Mouse (Mus musculus): Measurements from ENCODE around the gene Hmbs.
A peak's percentile ranks its signal among the peaks of the same experiment; 100 is the strongest.
"Not testable (repeated sequence)": the region's sequence is repeated elsewhere in the genome, so short reads cannot be mapped to it uniquely, and the experiment has no call there.

Hmbs gene

DNA sequence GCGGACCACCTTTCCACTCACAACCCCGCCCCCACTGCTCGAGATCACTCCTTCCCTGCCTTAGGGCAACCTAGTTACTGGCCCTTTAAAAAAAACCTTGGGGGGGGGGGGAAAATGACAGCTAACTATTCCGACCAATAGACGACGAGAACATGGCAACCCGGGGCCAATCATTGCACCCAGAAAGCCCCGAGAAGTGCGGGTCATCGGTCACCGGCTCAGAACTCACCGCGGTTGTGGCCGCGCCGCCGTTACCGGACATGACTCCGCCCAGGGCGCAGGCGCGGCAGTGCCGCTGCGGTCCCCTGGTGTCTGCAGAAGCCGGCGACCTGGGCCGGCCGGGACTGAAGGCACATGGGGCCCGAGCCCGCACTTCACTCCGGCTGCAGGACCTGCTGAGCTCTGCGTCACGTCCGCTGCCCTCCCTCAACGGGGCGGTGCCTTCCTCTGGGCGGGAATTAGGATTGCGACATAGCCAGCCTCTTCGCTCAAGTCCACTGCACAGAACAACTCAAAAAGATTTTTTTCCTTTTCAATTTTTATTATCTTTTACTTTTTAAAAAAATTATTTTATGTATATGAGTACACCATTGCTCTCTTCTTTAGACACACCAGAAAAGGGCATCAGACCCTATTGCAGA is at the start of gene Hmbs:
Gene Hmbs, minus strand, starts transcription at position 448 of the 641 bp plus-strand sequence.
- peak; percentile 93 to 94 for DNase-seq (ENCODE audit: low spot score in 2 of 2)

DNA sequence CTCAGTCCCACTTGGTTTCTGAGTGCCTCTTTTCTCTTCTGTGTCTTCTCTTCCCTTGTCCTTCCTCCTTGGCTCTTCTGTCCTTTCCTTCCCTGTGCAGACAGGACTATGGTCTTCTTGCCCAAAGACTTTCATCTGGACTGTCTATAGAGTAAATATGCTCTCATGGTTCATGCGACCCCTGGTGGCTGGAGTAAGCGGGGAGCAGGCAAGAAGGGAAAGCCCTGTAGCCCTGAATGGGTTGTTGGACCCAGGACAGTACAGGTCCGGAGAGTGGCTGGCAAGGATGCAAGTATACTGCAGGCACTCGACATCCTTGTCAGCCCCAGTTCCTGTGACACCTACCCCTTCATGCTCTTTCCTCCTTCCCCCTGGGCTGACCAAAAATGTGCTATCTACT is 47.4 kb upstream of the Hmbs start:
- DNase-seq (ENCODE audit: low spot score in 2 of 2): peak in 1 of 2 experiments; percentile 57

- DNase-seq (ENCODE audit: low spot score in 2 of 2): no peak
These were observed 45.2 kb upstream of the Hmbs start for GRCm38 (mm10) chr9:44389273-44389672.

GRCm38 (mm10) chr9:44387221-44387620 is 43.2 kb upstream of the Hmbs start:
- DNase-seq (ENCODE audit: low spot score in 2 of 2): no peak

- DNase-seq (ENCODE audit: low spot score in 2 of 2): no peak
These were observed 40.6 kb upstream of the Hmbs start for GRCm38 (mm10) chr9:44384596-44384995.

DNA sequence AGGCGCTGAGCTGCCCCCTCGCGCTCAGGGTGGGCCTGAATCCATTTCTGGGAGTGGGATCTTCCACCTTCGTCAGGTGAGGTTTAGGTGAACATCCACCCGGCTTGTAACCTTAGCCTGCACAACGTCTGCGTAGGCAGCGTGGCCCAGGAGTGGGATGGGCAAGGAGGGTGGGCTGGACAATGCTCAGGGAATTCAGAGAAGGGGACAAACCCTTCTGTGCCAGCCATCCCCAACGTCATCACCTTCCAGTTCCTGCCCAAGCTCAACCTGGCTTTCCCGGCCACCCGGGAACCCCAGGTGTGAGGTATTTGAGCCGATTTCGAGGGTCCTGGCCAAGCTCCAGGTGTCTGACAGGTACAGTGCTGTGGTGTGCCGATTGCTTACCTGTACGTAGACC is 35.8 kb upstream of the Hmbs start:
- no peak for DNase-seq (ENCODE audit: low spot score in 2 of 2)

- peak; percentile 99 for DNase-seq (ENCODE audit: low spot score in 2 of 2)
These were observed 35.2 kb upstream of the Hmbs start, which contains the start of gene Hyou1 for GRCm38 (mm10) chr9:44379054-44379834. Gene Hyou1, plus strand, starts transcription at chr9:44379490.

GRCm38 (mm10) chr9:44378153-44378730 is 34.2 kb upstream of the Hmbs start:
- no peak for DNase-seq (ENCODE audit: low spot score in 2 of 2)

DNA sequence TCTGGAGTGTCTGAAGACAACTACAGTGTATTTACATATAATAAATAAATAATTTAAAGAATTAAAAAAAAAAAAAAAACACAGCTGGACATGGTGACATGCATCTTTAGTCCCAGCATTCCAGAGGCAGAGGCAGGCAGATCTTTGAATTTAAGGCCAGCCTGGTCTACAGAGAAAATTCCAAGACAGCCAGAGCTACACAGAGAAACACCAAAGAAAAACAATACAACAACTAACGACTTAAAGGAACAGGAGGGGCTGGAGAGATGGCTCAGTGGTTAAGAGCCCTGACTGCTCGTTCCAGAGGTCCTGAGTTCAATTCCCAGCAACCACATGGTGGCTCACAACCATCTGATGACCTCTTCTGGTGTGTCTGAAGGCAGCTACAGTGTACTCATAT is 33.3 kb upstream of the Hmbs start:
- DNase-seq (ENCODE audit: low spot score in 2 of 2): not testable (repeated sequence)

DNA sequence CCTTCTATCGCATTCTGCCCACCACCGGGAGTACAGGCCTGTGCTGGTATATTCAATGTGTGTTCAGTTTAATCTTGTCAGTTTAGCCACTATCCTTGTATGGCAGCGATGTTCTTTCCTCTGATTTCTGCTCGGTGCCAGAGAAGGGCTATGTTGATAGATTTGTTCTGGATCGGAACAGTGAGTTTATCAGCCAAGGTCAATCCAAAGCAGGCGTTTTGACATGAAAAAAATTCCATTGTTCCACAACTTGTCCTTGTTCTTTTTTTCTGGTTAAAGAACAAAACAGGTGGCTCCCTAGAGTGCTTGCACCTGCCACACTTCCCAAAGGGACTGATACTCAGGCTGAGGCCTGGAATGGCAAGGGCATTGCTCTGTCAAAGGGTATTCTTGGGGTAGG is 32.1 kb upstream of the Hmbs start:
- DNase-seq (ENCODE audit: low spot score in 2 of 2): no peak

DNA sequence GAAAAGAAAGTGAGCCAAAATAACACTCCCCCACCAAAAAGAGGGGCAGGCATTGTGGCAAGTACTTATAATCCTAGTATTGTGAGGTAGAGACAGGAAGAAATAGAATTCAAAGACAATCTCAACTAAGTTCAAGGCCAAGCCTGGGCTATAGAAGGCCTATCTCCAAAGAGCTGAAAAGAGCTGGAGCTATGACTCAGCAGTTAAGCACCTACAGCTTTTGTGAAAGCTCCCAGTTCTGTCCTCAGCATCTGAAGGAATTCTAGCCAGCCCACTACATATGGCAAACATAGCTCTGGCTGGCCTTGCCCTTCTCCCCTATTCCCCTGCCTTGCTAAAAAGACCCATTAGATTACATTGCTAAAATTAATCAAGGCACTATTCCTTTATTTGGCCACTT is 29.4 kb upstream of the Hmbs start:
- no peak for DNase-seq (ENCODE audit: low spot score in 2 of 2)

DNA sequence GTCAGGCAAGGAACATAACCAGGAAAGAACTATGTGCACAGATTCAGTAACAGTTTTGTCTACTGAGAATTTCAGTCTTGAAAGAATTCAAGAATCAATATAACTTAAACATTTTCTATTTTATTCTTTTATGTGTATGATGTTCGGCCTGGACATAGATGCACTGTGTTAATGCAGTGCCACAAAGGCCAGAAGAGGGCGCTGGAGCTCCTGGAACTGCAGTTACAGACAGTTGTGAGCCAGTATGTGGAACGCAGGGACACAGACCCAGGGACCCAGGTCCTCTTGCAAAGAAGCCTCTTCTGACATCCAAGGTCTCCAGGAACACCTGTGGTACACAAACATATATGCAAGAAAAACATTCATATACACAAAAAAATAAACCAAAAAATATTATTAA is 20.5 kb upstream of the Hmbs start:
- no peak for DNase-seq (ENCODE audit: low spot score in 2 of 2)

DNA sequence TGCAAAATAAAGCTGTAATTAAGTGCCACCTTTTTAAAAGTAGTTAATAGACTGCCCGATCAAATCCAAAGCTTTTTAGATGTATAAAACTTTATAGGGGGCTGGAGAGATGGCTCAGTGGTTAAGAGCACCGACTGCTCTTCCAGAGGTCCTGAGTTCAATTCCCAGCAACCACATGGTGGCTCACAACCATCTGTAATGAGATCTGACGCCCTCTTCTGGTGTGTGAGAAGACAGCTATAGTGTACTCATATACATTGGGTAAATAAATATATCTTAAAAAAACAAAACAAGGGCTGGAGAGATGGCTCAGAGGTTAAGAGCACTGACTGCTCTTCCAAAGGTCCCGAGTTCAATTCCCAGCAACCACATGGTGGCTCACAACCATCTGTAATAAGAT is 17.9 kb upstream of the Hmbs start:
- not testable (repeated sequence) for DNase-seq (ENCODE audit: low spot score in 2 of 2)

GRCm38 (mm10) chr9:44361190-44361917 is 17.3 kb upstream of the Hmbs start, which contains the start of gene Vps11:
Gene Vps11, minus strand, starts transcription at chr9:44361670.
- DNase-seq (ENCODE audit: low spot score in 2 of 2): peak; percentile 93 to 95

DNA sequence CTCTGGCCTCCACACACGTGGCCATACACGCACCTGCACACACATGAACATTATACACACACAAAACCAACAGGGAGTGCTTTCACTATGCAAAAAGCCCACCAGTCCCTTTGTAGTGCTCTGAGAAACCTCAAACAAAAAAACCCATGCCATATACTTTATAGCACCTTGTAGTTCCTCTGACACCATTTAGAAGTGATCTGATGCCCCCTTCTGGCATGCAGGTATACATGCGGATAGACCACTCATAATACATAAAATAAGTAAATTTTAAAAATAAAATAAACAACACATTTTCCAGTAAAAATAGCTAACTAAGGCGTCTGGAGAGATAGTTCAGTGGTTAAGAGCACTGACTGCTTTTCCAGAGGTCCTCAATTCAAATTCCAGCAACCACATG is 13.2 kb upstream of the Hmbs start:
- no peak for DNase-seq (ENCODE audit: low spot score in 2 of 2)

DNA sequence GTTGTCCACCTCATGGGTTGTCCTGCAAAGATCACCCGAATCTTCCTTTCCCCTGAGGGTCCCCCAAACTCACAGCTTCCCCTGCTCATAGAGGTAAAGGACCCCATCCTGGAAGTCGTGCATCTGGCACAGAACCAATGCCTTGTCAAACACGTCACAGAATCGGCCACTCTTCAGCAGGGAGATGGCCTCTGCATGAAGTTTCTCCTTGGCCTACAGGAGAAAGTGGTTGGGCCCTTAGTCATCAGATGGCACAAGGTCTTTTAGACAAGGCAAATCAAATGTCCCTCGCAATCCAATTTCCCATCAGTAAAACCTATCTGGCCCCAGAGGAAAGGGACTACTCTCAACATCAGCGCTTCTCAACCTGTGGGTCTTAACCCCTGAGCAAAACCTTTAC is 9.1 kb upstream of the Hmbs start:
- no peak for DNase-seq (ENCODE audit: low spot score in 2 of 2)

DNA sequence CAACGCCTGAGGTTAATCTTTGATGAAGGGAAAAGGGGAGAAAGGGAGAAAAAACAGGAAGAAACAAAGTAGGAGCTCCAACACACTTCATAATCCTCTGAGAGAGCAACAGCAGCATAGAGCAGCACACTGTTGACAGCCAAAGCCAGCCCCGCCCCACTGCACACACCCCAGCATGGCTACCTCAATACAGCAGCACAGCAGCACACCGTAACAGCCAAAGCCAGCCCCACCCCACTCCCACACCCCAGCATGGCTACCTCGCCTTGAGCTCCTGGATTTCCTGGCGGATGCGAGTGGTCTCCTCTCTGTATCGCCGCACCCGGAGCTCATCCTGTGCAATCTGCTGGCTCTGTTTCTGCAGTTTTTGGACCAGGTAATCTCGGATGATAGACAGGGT is 8.3 kb upstream of the Hmbs start:
- no peak for DNase-seq (ENCODE audit: low spot score in 2 of 2)

GRCm38 (mm10) chr9:44351396-44351795 is 7.4 kb upstream of the Hmbs start:
- DNase-seq (ENCODE audit: low spot score in 2 of 2): no peak

DNA sequence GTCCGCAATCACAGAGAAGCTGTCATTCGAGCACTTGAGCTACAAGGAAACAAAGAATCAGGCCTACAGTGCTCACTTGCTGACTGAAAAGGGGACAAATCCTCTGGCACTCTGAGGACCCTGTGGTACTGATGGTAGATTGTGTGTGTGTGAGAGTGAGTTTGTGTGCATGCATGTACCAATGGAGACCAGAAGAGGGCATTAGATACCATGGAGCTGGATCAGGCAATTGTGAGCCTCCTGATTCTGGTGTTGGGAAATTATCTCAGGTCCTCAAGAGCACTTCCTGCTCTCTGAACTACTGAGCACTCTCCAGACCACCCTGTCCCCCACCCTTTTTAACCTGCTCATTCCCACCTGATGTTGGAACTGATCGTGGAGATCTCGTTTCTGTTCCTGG is 4.5 kb upstream of the Hmbs start:
- DNase-seq (ENCODE audit: low spot score in 2 of 2): no peak

DNA sequence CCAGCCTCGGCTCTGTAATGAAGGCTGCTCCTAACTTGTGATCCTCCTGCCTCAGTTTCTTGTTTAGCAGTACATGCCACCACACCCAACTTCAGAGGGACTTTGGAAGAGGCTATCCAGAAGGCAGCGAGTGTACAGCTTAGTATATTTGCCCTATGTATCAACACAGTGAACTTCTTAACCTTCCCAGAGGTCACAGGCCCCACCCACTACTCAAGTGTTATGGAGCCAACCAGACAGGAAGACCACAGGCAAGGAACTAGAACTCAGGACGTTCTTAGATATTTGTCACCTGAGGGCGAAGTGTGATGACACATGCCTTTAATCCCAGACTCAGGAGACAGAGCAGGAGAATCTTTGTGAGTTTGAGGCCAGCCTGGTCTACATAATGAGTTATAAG is 3.6 kb upstream of the Hmbs start:
- DNase-seq (ENCODE audit: low spot score in 2 of 2): no peak

GRCm38 (mm10) chr9:44347166-44347565 is 3.1 kb upstream of the Hmbs start:
- no peak for DNase-seq (ENCODE audit: low spot score in 2 of 2)

Measured in heart, adult 9 months (tissue).